Mouse (Mus musculus) heart, postnatal 4 days (tissue): ENCODE measurements around the gene Nptx1. TPM values are rescaled to one million over a fixed set of nuclear protein-coding genes. Genes with fewer than 3 reads are reported as not detected.

Experiments used
- DNase-seq: peaks from one replicate; pipeline ENCODE4 v3.0.0; 2021
- total RNA-seq, 2 experiments: library from RNA; stranded (reverse); gene quantifications; 2 replicates each; pipeline ENCODE4 v1.2.3; 2021

Nptx1 gene
- total RNA-seq, 2 experiments from 2014 or later: 0.50 to 0.74 TPM

GRCm38 (mm10) chr11:119491690-119492087 is 55.9 kb downstream of the Nptx1 start:
- DNase-seq: no peak

DNA sequence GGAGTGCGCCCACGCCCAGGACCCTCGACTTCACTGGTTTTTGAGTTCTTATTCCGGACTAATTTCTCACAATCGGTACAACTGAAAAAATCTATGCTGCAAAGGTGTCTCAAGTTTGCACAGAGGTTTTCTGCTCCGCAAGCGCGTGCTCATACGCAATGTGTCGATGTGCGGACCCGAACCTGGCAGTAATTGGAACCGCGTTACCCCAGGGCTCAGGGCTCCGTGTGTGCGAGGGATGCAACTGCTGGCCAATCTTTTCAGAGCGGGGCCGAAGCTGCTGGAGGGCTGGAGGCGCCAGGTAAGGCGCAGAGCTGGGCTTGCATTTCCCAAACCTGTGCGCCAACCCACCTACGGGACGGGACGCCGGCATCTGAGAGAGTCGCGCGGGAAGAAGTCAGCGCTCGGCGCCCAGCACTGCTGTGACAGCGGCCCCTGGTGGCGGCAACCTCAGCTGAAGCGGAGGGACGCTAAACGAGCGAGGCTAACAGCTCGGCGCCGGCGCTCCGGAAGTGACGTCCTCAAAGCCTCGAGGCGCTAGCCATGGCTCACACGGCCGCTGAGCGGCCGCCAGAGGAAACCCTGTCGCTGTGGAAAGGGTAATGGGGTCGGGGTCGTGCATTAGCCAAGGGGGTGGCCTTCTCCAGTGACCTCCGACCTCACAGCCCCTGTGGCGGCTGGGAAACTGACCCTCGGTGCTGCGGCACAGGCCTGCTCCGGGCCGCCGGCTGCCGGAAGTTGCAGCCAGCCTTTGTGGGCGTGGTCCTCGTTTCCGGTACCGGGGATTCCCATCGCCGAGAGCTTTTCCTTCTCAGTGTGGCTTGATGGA is 56.5 kb downstream of the Nptx1 start, which contains the start of gene Endov:
Gene Endov, plus strand, starts transcription at position 487 of the 829 bp plus-strand sequence.
- DNase-seq: peak; percentile 99

Other genes starting within 250 kb of the Nptx1 start
- 100 to 1,000 TPM; 141 to 154 TPM for gene Eif4a3, start 247.7 kb downstream of the Nptx1 start, total RNA-seq
- under 1 TPM; 0.16 to 0.21 TPM for gene Card14, start 240.0 kb downstream of the Nptx1 start, total RNA-seq
- gene Sgsh, start 192.2 kb downstream of the Nptx1 start, total RNA-seq: 1 to 10 TPM; 7.0 to 7.7 TPM
- gene Slc26a11, start 192.2 kb downstream of the Nptx1 start, total RNA-seq: 1 to 10 TPM; 3.0 to 3.9 TPM
- 10 to 100 TPM; 17.2 to 19.7 TPM for gene Rnf213, start 154.7 kb downstream of the Nptx1 start, total RNA-seq
- 10 to 100 TPM; 15.7 to 17.4 TPM for gene Endov, start 56.4 kb downstream of the Nptx1 start, total RNA-seq
- gene Rptor, start 55.2 kb upstream of the Nptx1 start, total RNA-seq: 10 to 100 TPM; 44.2 to 45.6 TPM